Mouse (Mus musculus) MEL (cell line): ENCODE data around the gene Lmo2.

Experiments
- CHD1 ChIP-seq: IDR thresholded peaks from 2 replicates; pipeline ENCODE4 v1.6.1; 2012; ENCODE audit warnings: low read depth, mild to moderate bottlenecking, inconsistent platforms, low read length, improper control_type of control experiment
- CTCF ChIP-seq, 3 experiments: IDR thresholded peaks in 2 of 3; conservative IDR thresholded peaks in 1 of 3; 2 replicates each; pipeline ENCODE4 v1.5.1; 2011 to 2012; ENCODE audit warnings: low read length in 3 of 3, low read depth in 2 of 3, mild to moderate bottlenecking in 2 of 3, improper control_type of control experiment in 1 of 3, inconsistent platforms in 1 of 3, mixed read lengths in 1 of 3, moderate library complexity in 1 of 3; ENCODE audit not compliant: control insufficient read depth in 1 of 3, insufficient read depth in 1 of 3, poor library complexity in 1 of 3, severe bottlenecking in 1 of 3
- GABPA ChIP-seq: IDR thresholded peaks from 2 replicates; pipeline ENCODE4 v1.6.1; 2012; ENCODE audit warnings: low read depth, mild to moderate bottlenecking, inconsistent platforms, low read length, improper control_type of control experiment, moderate library complexity
- GATA1 ChIP-seq: IDR thresholded peaks from 2 replicates; pipeline ENCODE4 v1.6.1; 2011; ENCODE audit warnings: low read depth, low read length, improper control_type of control experiment
- JUND ChIP-seq: IDR thresholded peaks from 2 replicates; pipeline ENCODE4 v1.6.1; 2011; ENCODE audit warnings: low read depth, mild to moderate bottlenecking, improper control_type of control experiment, low read length
- KAT2A ChIP-seq: conservative IDR thresholded peaks from 2 replicates; pipeline ENCODE4 v1.6.1; 2012; ENCODE audit warnings: low read depth, low read length, improper control_type of control experiment, inconsistent platforms
- MXI1 ChIP-seq: IDR thresholded peaks from 2 replicates; pipeline ENCODE4 v1.6.1; 2011; ENCODE audit warnings: mild to moderate bottlenecking, low read depth, low read length, improper control_type of control experiment
- NELFE ChIP-seq: IDR thresholded peaks from 2 replicates; pipeline ENCODE4 v1.6.1; 2011; ENCODE audit warnings: low read depth, low read length, improper control_type of control experiment
- POLR2A ChIP-seq, 2 experiments: IDR thresholded peaks; 2 replicates each; pipeline ENCODE4 v1.6.1; 2011 to 2012; ENCODE audit warnings: low read length in 2 of 2, mild to moderate bottlenecking in 2 of 2, control low read depth in 1 of 2, improper control_type of control experiment in 1 of 2, low read depth in 1 of 2, moderate library complexity in 1 of 2; ENCODE audit not compliant: control insufficient read depth in 1 of 2, insufficient read depth in 1 of 2, poor library complexity in 1 of 2
- POLR2AphosphoS2 ChIP-seq: IDR thresholded peaks from 2 replicates; pipeline ENCODE4 v1.6.1; 2011; ENCODE audit warnings: low read length, improper control_type of control experiment
- RAD21 ChIP-seq: IDR thresholded peaks from 2 replicates; pipeline ENCODE4 v1.6.1; 2011; ENCODE audit warnings: mild to moderate bottlenecking, low read depth, low read length, improper control_type of control experiment
- SMC3 ChIP-seq: IDR thresholded peaks from 2 replicates; pipeline ENCODE4 v1.6.1; 2011; ENCODE audit warnings: low read depth, low read length, improper control_type of control experiment
- TCF12 ChIP-seq: IDR thresholded peaks from 2 replicates; pipeline ENCODE4 v1.6.1; 2014; ENCODE audit warnings: low read depth, mild to moderate bottlenecking, inconsistent platforms, low read length, improper control_type of control experiment, moderate library complexity
- UBTF ChIP-seq: IDR thresholded peaks from 2 replicates; pipeline ENCODE4 v1.6.1; 2012; ENCODE audit warnings: low read depth, mild to moderate bottlenecking, inconsistent platforms, low read length, improper control_type of control experiment, moderate library complexity, borderline replicate concordance; ENCODE audit not compliant: insufficient read depth

DNA sequence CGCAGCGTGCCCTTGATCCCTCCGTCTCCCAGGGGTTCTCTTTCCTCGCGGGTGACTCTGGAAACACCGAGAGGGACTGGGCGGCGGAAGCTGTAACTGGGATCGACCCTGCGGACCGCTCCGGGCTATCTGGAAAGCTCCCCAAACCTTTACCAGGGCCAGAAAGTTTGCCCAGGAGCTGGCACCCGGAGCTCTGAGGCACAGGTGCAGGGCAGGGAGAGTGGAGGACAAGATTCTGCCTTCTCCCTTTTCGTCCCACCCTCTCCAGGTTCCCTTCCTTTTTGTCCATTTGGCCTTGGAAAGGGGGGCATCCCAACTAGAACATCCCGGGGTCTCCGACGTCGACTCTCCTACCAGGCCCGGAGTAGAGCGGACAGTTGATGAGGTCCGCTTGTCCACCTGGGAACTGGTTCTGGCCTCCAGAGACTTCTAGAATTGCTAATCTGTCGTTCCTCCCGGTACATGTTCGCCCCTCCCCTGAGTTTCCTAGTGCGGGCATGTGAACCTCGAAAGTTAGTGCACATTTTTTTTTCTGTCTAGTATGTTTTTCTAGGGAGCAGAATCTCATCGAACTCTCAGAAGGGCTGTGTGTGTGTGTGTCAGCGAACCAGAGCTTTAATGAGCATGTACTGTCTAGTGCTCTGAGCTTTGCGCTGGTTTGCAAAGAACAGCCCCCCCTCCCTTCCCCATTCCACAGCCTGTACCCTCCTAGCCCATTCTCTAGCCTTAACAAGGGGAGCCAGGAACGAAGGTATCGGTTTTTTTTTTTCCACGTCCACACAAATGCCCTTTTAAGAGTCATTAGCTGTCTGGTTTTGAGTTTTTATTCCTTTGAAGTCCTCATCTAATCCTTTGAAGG is 13.2 kb downstream of the Lmo2 start:
- TF ChIP-seq GABPA = no peak
- TF ChIP-seq CHD1 = no peak
- no peak for TF ChIP-seq CTCF (IDR thresholded peaks at IDR 0.05 in 2 of 3, conservative IDR thresholded peaks at IDR 0.05 in 1 of 3; ENCODE audit: control insufficient read depth in 1 of 3, insufficient read depth in 1 of 3, low read depth in 2 of 3, low read length in 3 of 3, poor library complexity in 1 of 3, severe bottlenecking in 1 of 3)
- 0 out of 4 replicates have a peak, but pooled peaks of 1 of the 2 experiments have one; percentile 39 for TF ChIP-seq POLR2A (IDR thresholded peaks at IDR 0.05; ENCODE audit: control insufficient read depth in 1 of 2, insufficient read depth in 1 of 2, low read depth in 1 of 2, low read length in 2 of 2, poor library complexity in 1 of 2)
- 0 out of 2 replicates have a peak, but pooled peaks have one; percentile 13 for TF ChIP-seq MXI1
- TF ChIP-seq RAD21 = no peak
- TF ChIP-seq KAT2A = no peak
- no peak for TF ChIP-seq GATA1
- no peak for TF ChIP-seq POLR2AphosphoS2
- no peak for TF ChIP-seq JUND
- TF ChIP-seq TCF12 = no peak
- TF ChIP-seq UBTF = no peak
- no peak; the same call in 1 of the 2 replicates for TF ChIP-seq NELFE
- TF ChIP-seq SMC3 = no peak
